Mouse (Mus musculus) heart, postnatal 10 days (tissue): ENCODE results near the gene Cdh23. TPM values are rescaled to one million over a fixed set of nuclear protein-coding genes. Genes with fewer than 3 reads are reported as not detected.
"Not testable (repeated sequence)": the region's sequence is repeated elsewhere in the genome, so short reads cannot be mapped to it uniquely, and the experiment has no call there.

Experiments used
- DNase-seq, 2 experiments: peaks; one replicate each; pipeline ENCODE4 v3.0.0; 2021
- intact Hi-C: fragments of 180-260 bp; cut with DNase I; formaldehyde crosslinking; loops from one replicate; pipeline ENCODE4 v1.15.1; 2025
- total RNA-seq, 2 experiments: library from RNA; stranded (reverse); gene quantifications; 2 replicates each; pipeline ENCODE4 v1.2.3; 2021

Cdh23 gene
- 1 to 10 TPM; 6.2 to 8.6 TPM for total RNA-seq

DNA sequence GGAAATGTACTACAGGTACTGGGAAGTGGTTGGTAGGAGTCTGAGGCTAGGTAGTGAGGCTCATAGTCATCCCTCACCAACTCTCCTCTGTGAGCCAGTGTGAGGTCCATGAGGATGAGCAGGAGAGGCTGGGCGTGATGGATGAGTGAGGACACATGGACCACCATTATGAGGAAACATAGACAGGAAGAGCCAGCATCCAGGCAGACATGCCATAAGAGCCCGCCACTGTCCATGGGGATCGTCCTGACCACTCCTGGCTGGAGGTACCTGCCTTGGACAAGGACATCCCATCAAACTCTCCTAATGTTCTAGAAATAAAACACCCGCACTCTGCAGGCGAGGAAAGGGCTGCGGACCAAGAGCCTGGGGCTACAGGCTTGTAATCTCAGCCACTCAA, at the start of gene Cdh23:
Gene Cdh23, minus strand, starts transcription at position 101 of the 400 bp plus-strand sequence.
- intact Hi-C loops = loop anchor here (2.0 kb wide), 1 partner anchor 60 kb away; no protein-coding TSS in a partner anchor

DNA sequence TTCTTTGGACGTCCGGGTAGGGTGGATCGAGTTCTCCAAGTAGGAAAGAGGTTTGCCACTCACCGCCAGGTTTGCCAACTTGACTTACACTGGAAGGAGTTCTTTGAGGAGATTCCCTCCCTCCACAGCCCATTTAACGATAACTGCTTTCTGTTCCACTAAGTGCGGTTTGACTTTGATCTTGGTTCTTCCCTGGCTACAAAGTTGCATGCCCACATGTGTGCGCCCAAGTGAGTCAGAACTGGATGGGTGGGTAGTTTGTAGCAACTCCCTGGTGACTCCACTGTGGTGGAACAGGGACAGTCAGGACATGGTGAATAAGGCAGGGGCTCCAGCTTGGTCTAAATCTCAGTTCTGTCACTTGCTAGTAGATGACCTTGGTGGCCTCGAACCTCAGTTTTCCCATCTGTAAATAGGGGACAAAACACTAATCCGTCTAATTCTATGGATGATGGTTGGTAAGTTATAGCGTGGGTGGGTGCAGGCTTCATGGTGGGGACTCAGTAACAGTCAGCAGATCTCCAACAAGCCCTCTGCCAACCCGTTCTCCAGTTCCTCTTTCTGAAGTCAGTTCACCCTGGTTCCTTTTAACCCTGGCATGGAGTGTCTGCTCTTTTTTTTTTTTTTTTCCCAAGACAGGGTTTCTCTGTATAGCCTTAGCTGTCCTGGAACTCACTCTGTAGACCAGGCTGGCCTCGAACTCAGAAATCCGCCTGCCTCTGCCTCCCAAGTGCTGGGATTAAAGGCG, 48.4 kb upstream of the Cdh23 start:
- no peak for DNase-seq
- intact Hi-C loops = no loop called here

More for the DNA sequence above, at the start of gene Cdh23:
- no peak for DNase-seq

DNA sequence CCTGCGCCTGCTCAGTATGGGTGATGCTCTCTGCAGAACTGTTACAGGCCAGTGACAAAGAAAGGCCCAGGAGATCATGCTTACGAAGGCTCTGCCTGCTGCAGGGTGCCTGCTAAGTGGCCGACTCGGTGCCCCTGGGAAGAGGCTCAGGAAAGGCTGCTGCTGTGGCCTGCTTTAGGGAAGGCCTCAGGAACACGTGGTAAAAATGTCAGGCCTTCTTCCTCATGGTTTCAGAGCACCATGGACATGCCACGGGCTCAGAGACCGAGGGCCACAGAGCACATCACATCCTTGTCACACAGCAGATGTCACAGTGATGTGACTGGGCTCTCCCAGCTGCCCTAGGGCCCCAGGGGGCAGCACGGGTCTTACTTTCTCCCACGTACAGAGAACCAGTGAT, 47.4 kb upstream of the Cdh23 start:
- no peak for DNase-seq
- intact Hi-C loops = no loop called here

DNA sequence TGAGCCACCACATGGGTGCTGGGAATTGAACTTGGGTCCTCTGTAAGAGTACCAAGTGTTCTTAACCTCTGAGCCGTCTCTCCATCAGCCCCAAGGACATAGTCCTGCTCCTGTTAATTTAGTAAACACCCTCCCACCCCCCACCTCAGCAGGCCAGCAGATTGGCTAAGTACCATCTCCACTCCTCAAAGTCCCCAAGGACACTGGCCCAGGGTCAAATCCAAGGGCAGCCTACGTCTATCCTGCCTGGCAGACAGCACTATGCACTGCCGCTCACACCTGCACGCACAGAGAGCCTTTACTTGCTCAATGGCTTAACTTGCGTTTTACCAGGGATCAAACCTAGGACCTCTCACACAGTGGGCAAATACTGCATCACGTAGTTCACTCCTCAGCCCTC, 46.7 kb upstream of the Cdh23 start:
- DNase-seq = no peak
- intact Hi-C loops = no loop called here

DNA sequence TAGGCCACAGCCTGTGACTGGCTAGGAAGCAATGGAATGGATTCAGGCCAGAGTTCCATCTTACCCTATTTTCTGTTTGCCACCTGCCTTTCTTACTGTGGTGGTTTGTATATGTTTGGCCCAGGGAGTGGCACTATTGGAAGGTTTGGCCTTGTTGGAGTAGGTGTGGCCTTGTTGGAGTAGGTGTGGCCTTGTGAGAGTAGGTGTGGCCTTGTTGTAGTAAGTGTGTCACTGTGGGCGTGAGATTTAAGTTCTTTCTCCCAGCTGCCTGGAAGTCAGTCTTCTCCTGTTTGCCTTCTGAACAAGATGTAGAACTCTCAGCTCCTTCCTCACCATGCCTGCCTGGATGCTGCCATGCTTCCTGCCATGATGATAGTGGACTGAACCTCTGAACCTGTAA, 46.0 kb upstream of the Cdh23 start:
- DNase-seq, intact Hi-C loops: not testable (repeated sequence)

DNA sequence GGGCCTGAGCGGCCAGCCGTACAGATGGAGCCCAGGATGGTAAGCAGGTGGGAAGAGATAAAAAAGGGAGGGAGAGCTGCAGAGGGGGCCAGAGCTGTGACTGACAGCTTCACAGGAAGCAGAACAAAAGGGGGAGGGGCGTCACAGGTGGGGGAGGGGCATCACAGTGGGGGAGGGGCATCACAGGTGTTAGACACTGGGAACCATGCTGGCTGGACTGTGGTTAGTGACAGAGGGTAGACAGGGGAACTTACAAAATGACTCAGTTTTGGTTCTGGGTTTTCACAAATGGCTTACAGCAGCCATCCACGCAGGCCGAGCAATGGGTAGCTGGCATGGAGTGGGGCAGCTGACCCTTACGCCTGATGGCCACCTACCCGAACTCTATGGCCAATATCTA, 45.1 kb upstream of the Cdh23 start:
- intact Hi-C loops = no loop called here
- DNase-seq = no peak

DNA sequence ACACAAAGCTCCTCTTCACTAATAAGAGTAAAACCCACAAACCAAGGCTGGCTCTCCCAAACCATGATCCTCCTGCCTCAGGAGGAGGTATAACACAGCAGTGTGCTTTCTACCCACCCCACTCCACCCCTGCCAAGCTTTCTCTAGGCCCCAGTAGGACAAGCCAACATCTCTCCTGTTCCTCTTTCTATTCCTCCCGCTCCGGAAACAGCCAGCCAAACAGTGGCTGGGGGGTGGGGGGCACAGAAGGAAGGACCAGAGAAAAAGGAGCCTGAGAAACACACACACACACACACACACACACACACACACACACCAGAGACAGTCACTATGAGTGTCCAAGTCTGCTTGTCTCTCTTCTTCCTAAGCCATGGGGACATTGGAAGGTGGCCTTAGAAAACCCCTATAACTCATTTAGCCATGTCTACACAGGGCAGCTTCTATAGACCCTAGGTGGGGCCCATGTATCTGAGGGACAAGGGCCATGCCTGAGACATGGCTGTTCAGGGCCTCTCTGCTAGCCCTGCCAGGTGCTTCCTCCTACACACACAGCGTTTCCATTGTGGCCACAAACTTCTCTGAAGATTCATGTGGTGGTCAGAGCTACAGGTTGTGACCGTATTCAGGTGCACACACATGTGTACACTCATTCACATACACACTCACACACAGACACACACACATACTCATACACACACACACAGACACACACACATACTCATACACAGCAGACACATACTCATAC, 43.5 kb upstream of the Cdh23 start:
- peak in 1 of 2 experiments; percentile 19 for DNase-seq
- intact Hi-C loops = no loop called here

DNA sequence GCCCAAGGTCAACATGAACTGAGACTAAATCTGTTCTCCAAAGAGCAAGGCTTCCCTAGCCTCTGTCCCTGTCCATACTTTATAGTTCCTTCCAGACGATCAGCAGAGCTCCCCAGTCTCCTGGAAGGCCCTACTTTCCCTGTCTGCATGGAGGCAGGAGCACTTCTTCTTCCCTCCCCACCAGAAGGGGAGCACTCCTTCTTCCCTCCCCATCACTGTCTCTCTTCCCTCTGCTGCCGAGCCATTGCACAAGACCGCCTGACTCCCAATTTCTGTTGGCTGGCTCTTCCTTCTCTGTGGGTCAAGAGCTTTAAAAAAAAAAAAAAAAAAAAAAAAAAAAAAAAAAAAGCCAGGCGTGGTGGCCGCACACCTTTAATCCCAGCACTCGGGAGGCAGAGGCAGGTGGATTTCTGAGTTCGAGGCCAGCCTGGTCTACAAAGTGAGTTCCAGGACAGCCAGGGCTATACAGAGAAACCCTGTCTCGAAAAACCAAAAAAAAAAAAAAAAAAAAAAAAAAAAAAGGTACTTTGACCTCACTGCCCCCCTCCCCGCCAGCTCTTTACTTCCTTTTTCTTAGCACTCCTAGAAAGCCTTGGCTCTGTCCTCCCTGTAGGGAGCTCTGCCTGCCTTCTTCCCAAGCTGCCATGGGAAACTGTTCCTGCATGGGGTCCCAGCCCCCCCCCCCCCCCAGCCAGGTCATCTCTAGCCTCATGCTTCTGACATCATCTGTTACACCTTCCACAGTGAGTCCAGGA, 41.8 kb upstream of the Cdh23 start:
- DNase-seq = no peak
- intact Hi-C loops = no loop called here

DNA sequence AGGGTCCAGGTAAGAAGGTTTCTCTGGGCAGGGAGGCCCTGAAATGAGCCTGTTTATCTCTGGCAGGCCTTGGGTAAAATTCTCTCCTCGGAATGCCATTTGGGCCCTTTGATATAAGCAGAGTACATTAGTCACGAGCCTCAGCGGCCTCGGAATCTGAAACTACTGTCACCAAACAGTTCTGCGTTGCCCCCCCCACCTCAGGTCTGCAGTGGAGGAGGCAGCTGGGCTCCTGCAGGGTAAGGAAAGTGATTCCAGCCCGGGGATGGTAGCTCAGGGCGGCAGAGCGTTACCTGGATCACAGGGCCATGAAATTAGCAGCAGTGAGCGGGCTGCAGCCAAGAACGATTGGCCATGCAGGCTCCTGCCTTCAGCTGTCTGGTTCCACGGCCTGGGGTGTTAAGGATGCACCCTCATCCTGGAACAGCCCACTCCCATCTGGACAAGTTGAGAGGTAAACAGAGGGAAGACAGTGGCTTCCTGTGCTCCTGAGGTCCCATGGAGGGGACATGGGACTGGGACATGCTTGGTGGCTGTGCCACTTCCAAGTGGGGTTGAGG, 41.0 kb upstream of the Cdh23 start:
- intact Hi-C loops = no loop called here
- no peak for DNase-seq

DNA sequence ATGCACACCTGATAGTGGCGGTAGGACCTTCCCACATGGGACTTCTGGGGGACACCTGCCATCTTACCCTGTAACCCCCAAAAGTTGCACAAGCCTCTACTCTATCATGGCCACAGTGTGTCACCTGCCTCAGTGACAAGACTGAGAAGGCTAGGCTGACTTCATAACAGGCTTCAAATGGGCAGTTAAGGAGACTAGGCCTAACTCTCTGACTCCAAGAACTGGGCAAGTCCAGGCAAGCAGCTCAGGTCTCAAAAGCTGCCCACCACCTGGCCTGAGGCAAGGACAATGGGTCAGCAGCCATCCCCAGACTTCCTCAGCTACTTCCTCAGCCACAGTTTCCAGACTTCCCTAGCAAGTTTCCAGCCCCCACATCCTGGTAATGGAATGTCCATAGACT, 39.4 kb upstream of the Cdh23 start:
- DNase-seq = no peak
- intact Hi-C loops = no loop called here

DNA sequence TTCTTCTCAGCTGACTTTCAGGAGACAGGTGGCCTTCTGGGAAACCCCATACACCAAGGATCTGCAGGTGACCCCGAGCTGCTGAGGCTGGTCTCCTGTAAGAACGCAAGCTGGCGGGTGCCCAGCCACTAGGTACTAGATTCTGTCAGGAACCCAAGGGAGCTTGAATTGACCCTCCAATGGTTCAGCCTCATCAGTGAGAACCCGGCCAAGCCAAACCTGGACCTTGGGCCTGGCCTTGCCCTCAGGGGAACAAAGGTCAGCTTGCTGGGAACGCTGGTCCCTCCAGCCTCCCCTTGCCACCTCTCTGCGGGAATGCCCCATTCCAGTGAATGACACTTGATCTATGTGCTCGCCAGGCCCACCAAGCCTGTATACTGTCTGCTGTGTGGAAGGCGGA, 37.2 kb upstream of the Cdh23 start:
- intact Hi-C loops = no loop called here

DNA sequence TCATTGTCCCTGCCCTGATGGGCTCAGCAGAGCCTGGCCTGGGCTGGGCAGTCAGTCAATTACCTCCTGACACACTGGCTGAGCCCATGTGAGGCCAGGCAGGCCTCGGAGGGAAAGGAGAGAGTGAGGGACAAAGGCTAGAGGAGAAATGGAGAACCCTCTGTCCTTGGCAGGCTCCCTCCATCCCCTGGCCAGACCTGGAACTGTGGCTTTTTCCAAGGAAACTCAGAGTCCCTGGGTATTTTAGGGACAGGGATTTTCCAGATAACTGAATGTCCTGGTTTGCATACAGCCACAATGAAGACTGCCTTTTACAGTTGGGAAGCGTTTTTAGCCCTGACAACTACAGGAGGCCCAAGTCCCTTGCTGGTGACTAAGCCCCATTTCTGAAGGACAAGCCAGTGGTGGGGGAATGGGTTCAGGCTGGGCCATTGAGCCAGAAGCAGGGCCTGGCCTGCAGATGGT, 36.1 kb upstream of the Cdh23 start:
- intact Hi-C loops = no loop called here
- no peak for DNase-seq

More for the DNA sequence above, 37.2 kb upstream of the Cdh23 start:
- no peak for DNase-seq

DNA sequence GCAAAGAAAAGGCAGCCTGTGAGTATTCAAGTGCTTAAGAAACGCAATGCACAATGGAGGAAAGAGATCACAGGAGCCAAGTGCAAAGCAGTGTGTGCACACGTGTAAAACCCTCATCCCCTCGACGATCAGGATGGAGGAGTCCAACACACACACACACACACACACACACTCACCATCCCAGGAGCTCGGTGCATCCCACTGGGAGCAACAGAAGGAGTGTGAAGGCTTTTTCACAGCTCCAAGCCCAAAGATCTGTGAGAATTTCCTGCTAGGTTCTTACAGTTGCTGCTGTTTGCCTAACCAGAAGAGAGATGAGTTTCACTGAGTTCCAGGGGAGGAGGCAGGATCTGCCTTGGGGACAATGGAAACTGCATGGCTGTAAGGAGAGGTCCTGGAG, 35.5 kb upstream of the Cdh23 start:
- intact Hi-C loops = no loop called here
- DNase-seq = no peak

DNA sequence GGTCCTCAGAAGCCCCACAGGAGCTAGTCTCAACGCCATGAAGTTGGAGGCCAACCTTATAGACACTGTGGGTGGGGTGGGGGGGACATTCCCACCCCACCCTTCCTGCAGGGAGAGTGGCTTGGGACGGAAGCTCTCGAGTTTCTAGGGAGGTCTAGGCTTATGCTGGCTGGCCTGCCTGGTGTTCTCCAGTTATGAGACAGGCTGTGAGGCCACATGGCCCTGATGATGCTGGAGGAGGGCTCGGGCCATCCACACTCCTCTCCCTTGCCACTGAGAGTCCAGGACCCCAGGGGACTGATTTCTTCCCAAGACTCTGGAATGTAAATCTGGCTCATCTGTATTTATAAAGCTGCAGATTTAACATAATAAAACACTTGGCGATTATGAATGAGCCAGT, 31.0 kb upstream of the Cdh23 start:
- DNase-seq = no peak
- intact Hi-C loops = no loop called here

DNA sequence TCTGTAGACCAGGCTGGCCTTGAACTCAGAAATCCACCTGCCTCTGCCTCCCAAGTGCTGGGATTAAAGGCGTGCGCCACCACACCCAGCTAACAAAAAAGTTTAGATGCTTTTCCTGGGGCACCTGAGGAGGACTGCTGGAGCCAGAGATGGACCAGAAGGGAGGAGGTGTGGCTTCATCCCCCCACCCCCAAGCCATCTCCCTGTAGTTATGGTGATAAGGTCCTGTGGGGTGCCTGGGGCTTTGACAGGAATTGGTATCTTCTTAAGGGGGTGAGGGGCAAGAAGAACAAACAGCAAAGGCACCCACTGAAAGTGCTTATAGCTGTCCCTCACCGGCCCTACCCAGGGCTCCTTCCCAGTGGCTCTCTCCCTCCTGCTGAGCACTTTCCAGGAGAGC, 30.6 kb upstream of the Cdh23 start:
- intact Hi-C loops = no loop called here
- no peak for DNase-seq

DNA sequence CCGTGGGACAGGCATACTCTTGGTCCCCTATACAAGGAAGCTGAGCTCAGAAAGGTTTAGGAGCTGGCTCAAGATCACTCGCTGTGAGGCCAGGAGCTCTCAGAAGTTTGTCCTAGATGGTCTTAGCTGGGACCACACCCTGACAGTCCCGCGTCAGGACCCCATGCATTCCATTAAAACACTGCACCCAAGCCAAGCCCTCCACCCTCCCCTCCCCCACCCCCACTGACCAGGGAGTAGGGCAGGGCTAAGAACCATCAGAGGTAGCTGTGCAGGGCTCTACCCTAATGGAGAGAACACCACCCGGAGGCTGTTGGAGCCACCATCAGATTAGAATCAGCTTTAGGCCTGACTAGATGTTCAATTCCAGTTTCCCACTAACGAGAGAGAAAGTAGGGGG, 28.2 kb upstream of the Cdh23 start:
- intact Hi-C loops = no loop called here
- DNase-seq = no peak

DNA sequence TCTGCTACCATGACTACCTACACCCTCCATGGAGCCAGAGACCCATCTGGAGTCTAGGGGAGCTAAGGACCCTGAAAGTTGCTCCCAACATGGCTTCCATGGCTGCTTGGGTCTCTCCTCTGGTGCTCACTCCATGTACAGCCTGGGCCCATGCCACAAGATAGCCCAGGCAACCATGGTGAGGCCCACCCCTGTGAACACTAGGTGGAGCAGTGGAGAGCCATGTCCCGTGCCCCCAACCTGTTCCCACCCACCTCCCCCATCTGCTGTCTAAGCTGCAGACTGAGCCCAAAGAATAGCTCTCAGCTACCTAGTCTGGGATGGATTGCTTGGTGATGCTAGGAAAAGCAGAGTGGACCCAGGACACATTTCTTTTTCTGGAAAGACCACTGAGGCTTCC, 27.1 kb upstream of the Cdh23 start:
- intact Hi-C loops = no loop called here
- no peak for DNase-seq

DNA sequence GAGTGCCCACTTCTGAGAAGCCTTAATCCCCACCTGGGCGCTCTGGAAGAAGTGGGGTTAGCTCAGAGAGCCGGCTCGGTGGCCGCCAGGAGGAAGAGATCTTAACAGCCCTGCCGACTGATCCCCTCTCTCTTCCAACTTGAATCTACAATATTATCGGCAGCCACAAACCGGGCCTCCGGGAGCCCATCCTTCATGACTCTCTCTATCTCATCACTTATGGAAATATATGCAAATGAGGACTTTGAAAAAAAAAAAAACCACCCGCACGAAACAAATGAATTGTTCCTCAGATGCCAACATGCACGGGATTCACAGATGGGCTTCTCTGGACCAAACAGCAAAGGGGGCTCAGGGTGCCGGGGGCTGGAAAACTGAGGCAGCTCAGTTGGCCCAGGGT, 25.4 kb upstream of the Cdh23 start:
- no peak for DNase-seq
- intact Hi-C loops = no loop called here

DNA sequence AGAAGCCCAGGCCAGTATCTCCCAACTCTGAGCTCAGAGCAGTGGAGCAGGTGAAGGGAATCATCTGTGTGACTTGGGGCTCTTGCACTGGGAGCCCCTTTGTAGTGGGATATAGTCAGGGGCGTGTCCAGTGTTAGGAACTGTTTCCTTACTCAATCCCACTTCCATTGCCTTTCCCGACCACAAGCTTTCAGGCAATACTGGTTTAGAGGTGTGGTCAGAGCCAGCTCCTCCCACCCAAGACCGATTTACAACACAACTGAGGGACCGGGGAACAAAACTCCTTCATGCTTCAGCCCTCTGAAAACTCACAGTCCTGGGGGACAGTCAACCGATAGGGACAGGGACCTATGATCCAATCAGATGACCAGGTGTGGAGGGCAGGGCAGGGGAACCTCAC, 24.2 kb upstream of the Cdh23 start:
- no peak for DNase-seq
- intact Hi-C loops = no loop called here

DNA sequence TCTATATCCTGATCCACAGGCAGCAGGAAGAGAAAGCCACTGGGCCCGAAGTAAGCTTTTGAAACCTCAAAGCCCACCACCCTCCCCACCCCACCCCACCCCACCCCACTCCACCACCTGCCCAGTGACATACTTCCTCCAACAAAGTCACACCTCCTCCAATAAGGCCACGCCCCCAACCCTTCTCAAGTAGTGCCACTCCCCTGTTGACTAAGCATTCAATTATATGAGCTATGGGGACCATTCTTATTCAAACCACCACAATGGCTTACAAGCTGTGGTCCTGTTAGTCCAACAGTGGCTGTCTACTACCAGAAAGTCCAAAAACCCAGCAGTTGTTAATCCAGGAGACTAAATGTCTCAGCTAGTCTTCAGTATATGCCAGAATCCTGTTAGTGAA, 22.2 kb upstream of the Cdh23 start:
- intact Hi-C loops = no loop called here

DNA sequence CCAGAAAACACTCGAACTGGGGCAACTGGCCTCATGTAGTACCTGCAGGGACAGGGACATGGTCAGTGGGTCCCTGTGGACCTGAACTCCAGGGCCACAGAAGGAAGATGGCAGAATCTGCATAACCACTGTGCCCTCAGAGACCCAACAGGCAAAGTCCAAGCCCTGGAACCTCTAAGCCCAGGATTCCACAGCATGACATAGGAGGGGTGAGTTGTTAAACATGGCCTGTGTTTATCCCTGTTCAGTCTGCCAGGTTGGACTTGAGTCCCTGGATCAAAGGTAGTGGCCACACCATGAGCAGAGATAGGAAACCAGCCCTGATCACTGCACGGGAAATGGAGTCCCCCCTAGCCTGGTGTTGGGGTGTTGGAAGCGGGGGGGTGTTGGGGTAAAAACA, 20.2 kb upstream of the Cdh23 start:
- intact Hi-C loops = no loop called here
- DNase-seq = no peak

More for the DNA sequence above, 22.2 kb upstream of the Cdh23 start:
- DNase-seq = no peak
